ENCODE assay signal across 8 mouse cellular contexts in genomic region chr5:53212087-53212781, GRCm38 (mm10). TPM values are rescaled to one million over a fixed set of nuclear protein-coding genes. Genes with fewer than 3 reads are reported as not detected.
DNase-seq lines count a peak whose midpoint lies in the region; ATAC-seq lines count a peak whose summit lies in the region.

No protein-coding gene starts in this region.

- H3K4me1 ChIP-seq in liver, embryonic 11.5 days (replicated peaks; ENCODE audit: control insufficient read depth, insufficient read depth, low read length) = no peaks in the 10 kb centered on the region

- H3K9me3 ChIP-seq in liver, embryonic 11.5 days (ENCODE audit: control insufficient read depth, low read length) = no peaks in the 10 kb centered on the region

- H3K4me3 ChIP-seq in liver, embryonic 11.5 days (ENCODE audit: low read depth, low read length) = peak overlapping the region; percentile 54

- 22% methylated on average over 20 of the region's 20 CpGs for WGBS in liver, embryonic 11.5 days

- H3K36me3 ChIP-seq in liver, embryonic 11.5 days (ENCODE audit: control insufficient read depth, insufficient read depth, low read length) = no peaks in the 10 kb centered on the region

- DNase-seq in cerebellum, postnatal 10 days = peak; percentile 47 to 58
- DNase-seq in cerebellum, adult 11-12 months = no peak
- DNase-seq in retina, embryonic 14.5 days (ENCODE audit: low spot score) = peak; percentile 28
- DNase-seq in retina, postnatal 1 day = no peak
- DNase-seq in liver, embryonic 11.5 days (ENCODE audit: low spot score) = no peak
- DNase-seq in yolk sac, embryonic 10.5 days (ENCODE audit: low spot score) = peak; percentile 20
- DNase-seq in thymus, postnatal 4 days = no peak
- DNase-seq in lung, adult 18-20 months = no peak

- no peak overlapping the region for H3K9ac ChIP-seq in liver, embryonic 11.5 days (ENCODE audit: low read depth, low read length)

- H3K27me3 ChIP-seq in liver, embryonic 11.5 days (replicated peaks; ENCODE audit: control insufficient read depth, insufficient read depth, low read length) = peaks cover 59% of the 10 kb centered on the region

- no peak for ATAC-seq in liver, embryonic 11.5 days (replicated peaks; ENCODE audit: low FRiP score)

- no peak overlapping the region for H3K27ac ChIP-seq in liver, embryonic 11.5 days (ENCODE audit: low read depth, low read length)

- H3K4me2 ChIP-seq in liver, embryonic 11.5 days = peak overlapping the region; percentile 92

RNA-seq across cellular contexts. Expression of gene Sel1l3, which starts 1.5 kb away (rescaled TPM):
- 0.27 and 0.52 TPM in 2 replicates for polyA plus RNA-seq in liver, embryonic 11.5 days (2014; fragmentation: Nextera tagmentation; extraction: Ambion mirVana)

RNA-seq across cellular contexts. Expression of gene Smim20, which starts 54.6 kb away (rescaled TPM):
- polyA plus RNA-seq in liver, embryonic 11.5 days (2014; fragmentation: Nextera tagmentation; extraction: Ambion mirVana) = 64.4 and 70.2 TPM in 2 replicates

Comparison
In these comparisons a context has a peak if more than half of its experiments do, and no peak if none do; other contexts are left out.
1. DNase-seq: peak in cerebellum, postnatal 10 days (2 of 2), retina, embryonic 14.5 days (single experiment) and yolk sac, embryonic 10.5 days (single experiment); none in cerebellum, adult 11-12 months (single experiment), retina, postnatal 1 day (single experiment), liver, embryonic 11.5 days (single experiment), thymus, postnatal 4 days (single experiment) and lung, adult 18-20 months (0 of 2).